Mouse (Mus musculus) liver, embryonic 14.5 days (tissue): ENCODE results near the gene Pttg1ip. TPM values are rescaled to one million over a fixed set of nuclear protein-coding genes. Genes with fewer than 3 reads are reported as not detected.

Source experiments
- ATAC-seq: fragments of 200-750 bp; cut with Nextera tagmentation; 2 replicates; pipeline ENCODE4 v1.8.0; 2017; ENCODE audit warnings: moderate number of reproducible peaks, mild to moderate bottlenecking, moderate library complexity; ENCODE audit not compliant: insufficient read depth
- DNase-seq, 3 experiments: peaks; one replicate each; pipeline ENCODE4 v3.0.0-alpha.2; 2012 to 2013; ENCODE audit warnings: low read depth in 3 of 3, low spot score in 3 of 3
- H3K27ac ChIP-seq: fragments of 300-500 bp; sonication (generic); 2 replicates; pipeline ENCODE4 v1.5.1; 2014; ENCODE audit warnings: moderate library complexity, mild to moderate bottlenecking, control low read depth, inconsistent platforms
- H3K27me3 ChIP-seq: fragments of 300-500 bp; sonication (generic); 2 replicates; pipeline ENCODE4 v1.6.1; 2014; ENCODE audit warnings: mild to moderate bottlenecking, low read length, moderate library complexity; ENCODE audit not compliant: control insufficient read depth, insufficient read depth
- H3K36me3 ChIP-seq: fragments of 300-500 bp; sonication (generic); replicated peaks from 2 replicates; pipeline ENCODE4 v1.6.1; 2014; ENCODE audit warnings: low read depth; ENCODE audit not compliant: control insufficient read depth, insufficient read depth
- H3K4me1 ChIP-seq, 2 experiments: fragments of 200-500 bp in 1 of 2; fragments of 300-500 bp in 1 of 2; sonication (generic) in 1 of 2; replicated peaks; 2 replicates each; pipeline ENCODE4 v1.6.1; 2012 to 2014; ENCODE audit warnings: antibody characterized with exemption in 1 of 2, inconsistent platforms in 1 of 2, low read length in 1 of 2; ENCODE audit not compliant: control insufficient read depth in 2 of 2, insufficient read depth in 2 of 2
- H3K4me2 ChIP-seq: fragments of 300-500 bp; sonication (generic); 2 replicates; pipeline ENCODE4 v1.6.1; 2014; ENCODE audit warnings: low read depth, mild to moderate bottlenecking, control low read depth, moderate library complexity
- H3K4me3 ChIP-seq, 2 experiments: fragments of 200-500 bp in 1 of 2; fragments of 300-500 bp in 1 of 2; sonication (generic) in 1 of 2; 2 replicates each; pipeline ENCODE4 v1.5.1; 2012 to 2014; ENCODE audit warnings: low read depth in 2 of 2, low read length in 2 of 2, mild to moderate bottlenecking in 2 of 2, control low read depth in 1 of 2, inconsistent platforms in 1 of 2, moderate library complexity in 1 of 2; ENCODE audit not compliant: insufficient read depth in 1 of 2
- H3K9ac ChIP-seq: fragments of 300-500 bp; sonication (generic); replicated peaks from 2 replicates; pipeline ENCODE4 v1.6.1; 2014; ENCODE audit warnings: mild to moderate bottlenecking, control low read depth, moderate library complexity
- H3K9me3 ChIP-seq: fragments of 300-500 bp; sonication (generic); 2 replicates; pipeline ENCODE4 v1.6.1; 2016; ENCODE audit warnings: low read length, mixed read lengths; ENCODE audit not compliant: control insufficient read depth
- CTCF ChIP-seq: IDR thresholded peaks from 2 replicates; pipeline ENCODE4 v1.5.1; 2016; ENCODE audit warnings: antibody characterized with exemption, low read depth, control low read depth
- EP300 ChIP-seq: IDR thresholded peaks from 2 replicates; pipeline ENCODE4 v1.6.1; 2016; ENCODE audit warnings: antibody characterized with exemption, low read depth
- WGBS: fragments of 180-500 bp; shearing (Covaris S2); extraction: QIAGEN DNeasy Blood & Tissue Kit; methylation state at CpG from one replicate; pipeline ENCODE4 v1.1.7; 2014; ENCODE audit not compliant: insufficient replicate concordance; 5-methylcytosine and 5-hydroxymethylcytosine counted together
- polyA plus RNA-seq, 2 experiments: library from polyadenylated mRNA; depleted of rRNA in 1 of 2; stranded (reverse) in 1 of 2; unstranded in 1 of 2; fragments of >200 nt; fragmentation: Nextera tagmentation in 1 of 2; extraction: Ambion mirVana in 1 of 2; gene quantifications; 2 replicates each; pipeline versions ENCODE4 v1.2.1 to v1.2.3; 2012 to 2014

The Pttg1ip gene
- polyA plus RNA-seq, 2 experiments, result 40.5 to 64.8 TPM

DNA sequence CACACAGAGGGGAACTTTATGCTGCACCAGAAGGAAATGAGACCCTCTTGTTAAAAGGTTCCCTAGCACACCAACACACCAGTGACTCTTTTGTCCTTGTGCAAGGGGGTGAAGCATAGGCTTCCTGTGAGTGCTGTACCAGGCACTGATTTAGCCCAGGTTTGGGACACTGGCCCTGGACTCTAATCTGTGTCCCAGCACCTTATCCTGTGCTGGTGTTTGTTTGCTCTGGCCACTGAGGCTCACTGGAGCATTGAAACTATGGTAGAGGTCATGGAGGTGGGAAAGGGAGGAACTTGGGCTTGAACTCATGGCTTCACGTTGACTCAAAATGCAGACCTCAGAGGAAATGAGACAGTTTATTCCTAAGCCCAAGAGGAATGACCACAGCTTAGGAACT is 8.4 kb upstream of the Pttg1ip start:
- TF ChIP-seq EP300 (no peak), CTCF (no peak)
- Histone ChIP-seq H3K27ac (no peak overlapping the region), H3K4me3 (no peak overlapping the region), H3K9me3 (no peaks in the 10 kb centered on the region), H3K9ac (no peak overlapping the region), H3K27me3 (no peaks in the 10 kb centered on the region), H3K4me1 (no peaks in the 10 kb centered on the region; a peak in 2 of 4 replicates), H3K4me2 (no peak overlapping the region), H3K36me3 (no peaks in the 10 kb centered on the region)
- WGBS, result 54% methylated on average over 1 of the region's 1 CpGs
- no peak for ATAC-seq
- DNase-seq, result no peak

DNA sequence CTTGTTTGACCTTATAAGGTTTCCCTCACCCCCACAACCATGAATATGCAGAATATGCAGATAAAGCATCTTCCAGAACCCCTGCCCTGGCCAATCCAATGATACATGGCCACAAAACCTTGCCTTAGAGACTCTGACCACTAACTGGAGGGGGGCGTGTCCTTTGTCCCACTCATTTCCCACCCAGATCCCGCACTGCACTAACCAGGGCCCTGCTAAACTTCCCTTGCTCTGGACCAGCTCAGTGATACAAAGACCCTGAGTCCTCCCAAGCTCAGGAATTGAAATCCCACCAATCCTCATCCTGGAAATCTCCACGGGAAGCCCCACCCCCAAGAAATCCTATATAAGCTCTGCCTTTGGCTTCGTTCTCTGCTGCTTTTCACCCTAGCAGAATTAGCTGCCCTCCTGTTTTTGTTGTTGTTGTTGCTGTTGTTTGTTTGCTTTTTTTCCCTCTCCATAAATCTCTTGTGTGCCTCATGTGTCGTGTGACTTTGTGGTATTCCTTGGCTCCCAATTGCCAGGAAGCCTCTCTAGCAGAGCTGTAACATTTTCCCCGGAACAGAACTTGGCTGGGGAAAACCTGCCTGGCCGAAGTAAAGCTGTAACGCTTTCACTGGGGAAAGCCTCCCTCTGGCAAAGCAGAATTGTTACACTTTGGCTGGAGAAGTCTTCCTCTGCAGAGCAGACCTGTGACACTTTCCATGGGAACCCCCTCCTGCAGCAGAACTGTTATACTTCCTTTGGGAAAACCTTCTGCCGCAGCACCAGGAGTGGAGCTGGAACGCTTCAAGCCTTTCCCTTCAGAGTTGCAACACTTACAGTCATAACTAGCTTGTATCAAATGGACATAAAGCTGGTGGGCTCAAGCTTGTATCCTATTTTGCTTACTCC is 1.2 kb upstream of the Pttg1ip start:
- H3K4me3 ChIP-seq, result no peak overlapping the region
- peak overlapping the region; percentile 91; the same call in 1 of the 2 replicates for H3K4me2 ChIP-seq
- 58% methylated on average over 10 of the region's 10 CpGs for WGBS
- peaks cover 8 to 26% of the 10 kb centered on the region in 2 experiments for H3K4me1 ChIP-seq
- TF ChIP-seq CTCF, result no peak
- no peak for TF ChIP-seq EP300
- H3K27me3 ChIP-seq, result no peaks in the 10 kb centered on the region
- ATAC-seq (no peak), DNase-seq (no peak)
- no peak overlapping the region for H3K27ac ChIP-seq
- no peaks in the 10 kb centered on the region for H3K36me3 ChIP-seq
- H3K9me3 ChIP-seq, result no peaks in the 10 kb centered on the region
- H3K9ac ChIP-seq, result no peak overlapping the region

DNA sequence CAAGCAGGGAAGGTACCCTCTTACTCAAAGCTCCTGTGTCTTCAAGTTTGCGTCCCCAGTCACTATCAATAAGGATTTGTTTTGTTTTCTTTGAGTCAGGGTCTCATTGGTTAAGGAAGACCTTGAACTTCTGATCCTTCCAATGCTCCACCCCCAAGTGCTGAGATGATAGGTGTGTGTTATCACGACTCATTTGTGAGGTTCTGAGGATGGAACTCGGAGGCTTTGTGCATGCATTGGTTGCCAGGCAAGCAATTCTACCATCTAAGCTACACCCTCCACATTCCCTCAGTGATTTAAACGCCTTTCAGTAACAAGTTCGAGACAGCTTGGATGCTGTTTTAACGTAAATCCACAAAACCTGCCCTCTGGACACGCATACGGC is 505 bp upstream of the Pttg1ip start:
- no peaks in the 10 kb centered on the region for H3K36me3 ChIP-seq
- H3K4me2 ChIP-seq, result peak overlapping the region; percentile 91
- peak overlapping the region; percentile 5 for H3K27ac ChIP-seq
- peaks cover 8 to 26% of the 10 kb centered on the region in 2 experiments for H3K4me1 ChIP-seq
- H3K9me3 ChIP-seq, result no peaks in the 10 kb centered on the region
- H3K4me3 ChIP-seq, result peak overlapping the region; percentile 51 to 83
- ATAC-seq (no peak), DNase-seq (no peak)
- H3K27me3 ChIP-seq, result no peaks in the 10 kb centered on the region
- WGBS, result 7% methylated on average over 8 of the region's 8 CpGs
- peak overlapping the region; percentile 65 for H3K9ac ChIP-seq
- TF ChIP-seq EP300 (no peak), CTCF (no peak)

DNA sequence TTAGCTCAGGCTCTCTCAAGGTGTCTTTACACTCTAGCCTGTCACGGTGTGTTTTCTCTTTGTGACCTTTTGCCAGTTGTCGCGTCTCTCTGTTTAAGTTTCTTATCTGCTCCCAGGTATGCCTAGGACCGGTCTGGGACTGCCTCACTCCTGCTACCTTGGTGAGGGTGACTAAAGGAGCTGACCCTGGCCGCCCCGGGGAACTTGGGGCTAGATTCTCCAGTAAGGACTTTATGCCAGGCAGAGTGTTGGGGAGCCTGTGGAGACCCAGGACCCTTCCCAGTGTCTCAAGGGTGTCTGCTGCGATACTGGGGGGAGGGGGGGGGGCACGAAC is 732 bp downstream of the Pttg1ip start:
- ATAC-seq, result peak; percentile 11; the same call in 1 of the 2 replicates
- H3K9ac ChIP-seq, result peak overlapping the region; percentile 88
- no peak for DNase-seq
- peak overlapping the region; percentile 91 for H3K4me2 ChIP-seq
- peak overlapping the region; percentile 87 for H3K27ac ChIP-seq
- WGBS, result 2% methylated on average over 8 of the region's 8 CpGs
- TF ChIP-seq CTCF (no peak), EP300 (no peak)
- no peaks in the 10 kb centered on the region for H3K9me3 ChIP-seq
- H3K4me3 ChIP-seq, result peak overlapping the region; percentile 80 to 83
- no peaks in the 10 kb centered on the region for H3K36me3 ChIP-seq
- H3K4me1 ChIP-seq, result peaks cover 8 to 27% of the 10 kb centered on the region in 2 experiments
- H3K27me3 ChIP-seq, result no peaks in the 10 kb centered on the region

DNA sequence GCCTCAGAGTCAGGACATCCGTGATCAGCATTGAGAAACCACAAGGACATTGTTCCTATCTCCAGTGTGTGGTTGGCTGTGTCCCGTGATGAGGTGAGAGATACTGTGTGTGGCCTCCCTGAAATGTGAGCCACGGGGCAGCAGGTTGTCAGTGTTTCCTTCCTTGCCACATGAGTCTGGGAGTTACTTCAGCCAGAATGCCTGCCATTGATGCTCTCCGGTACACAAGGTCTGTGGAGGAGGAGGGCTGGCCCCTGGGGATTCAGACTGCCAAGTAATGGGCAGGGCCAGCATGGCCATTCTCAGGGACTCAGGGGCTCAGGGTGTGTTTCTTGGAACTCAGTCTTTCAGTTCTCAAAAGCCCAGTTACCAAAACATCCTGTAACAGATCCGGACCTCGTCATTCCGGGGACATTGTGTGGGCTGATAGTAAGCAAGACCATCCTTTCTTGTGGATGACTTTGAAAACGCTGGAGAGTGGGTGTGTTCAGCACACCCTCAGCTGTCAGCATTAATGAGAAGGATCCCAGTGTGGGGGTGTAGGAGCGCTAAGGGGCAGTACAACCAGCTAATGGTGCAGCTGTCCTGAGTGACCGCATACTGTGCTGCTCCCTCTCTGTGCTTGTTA is 2.4 kb downstream of the Pttg1ip start:
- DNase-seq (peak in 1 of 3 experiments; percentile 66), ATAC-seq (no peak)
- TF ChIP-seq EP300 (no peak), CTCF (no peak)
- H3K4me1 ChIP-seq, result peaks cover 8 to 35% of the 10 kb centered on the region in 2 experiments
- H3K4me2 ChIP-seq, result peak overlapping the region; percentile 91
- no peaks in the 10 kb centered on the region for H3K27me3 ChIP-seq
- no peak overlapping the region; the same call in 1 of the 2 replicates for H3K9ac ChIP-seq
- H3K27ac ChIP-seq, result no peak overlapping the region
- H3K36me3 ChIP-seq, result no peaks in the 10 kb centered on the region; the same call in 1 of the 2 replicates
- H3K9me3 ChIP-seq, result no peaks in the 10 kb centered on the region
- H3K4me3 ChIP-seq, result peak overlapping the region in 1 of 2 experiments; percentile 18; a peak in 2 of 4 replicates
- 21% methylated on average over 10 of the region's 10 CpGs for WGBS
